Mouse (Mus musculus) cerebellum, adult 2 months (tissue): ENCODE results near the gene Odf4.

Experiments
- CTCF ChIP-seq: fragments of 200-500 bp; IDR thresholded peaks from 2 replicates; pipeline ENCODE4 v1.5.1; 2011; ENCODE audit warnings: low read depth, mild to moderate bottlenecking, control low read depth, low read length, moderate library complexity, borderline replicate concordance; ENCODE audit not compliant: insufficient read depth
- POLR2A ChIP-seq: fragments of 200-500 bp; IDR thresholded peaks from 2 replicates; pipeline ENCODE4 v1.6.1; 2011; ENCODE audit warnings: low read length, control low read depth, borderline replicate concordance; ENCODE audit not compliant: insufficient read depth

- TF ChIP-seq CTCF (no peak), POLR2A (no peak)
Measured at GRCm38 (mm10) chr11:68900519-68901350, 26.1 kb downstream of the Odf4 start.
